Mouse (Mus musculus) ES-E14 (cell line): Measurements from ENCODE around the gene Amhr2.

Experiments
- CHD2 ChIP-seq: IDR thresholded peaks from 2 replicates; pipeline ENCODE4 v1.6.1; 2014; ENCODE audit warnings: mild to moderate bottlenecking, low read depth, low read length, inconsistent platforms
- HCFC1 ChIP-seq: IDR thresholded peaks from 2 replicates; pipeline ENCODE4 v1.6.1; 2012; ENCODE audit warnings: low read length, inconsistent platforms, borderline replicate concordance; ENCODE audit not compliant: insufficient read depth
- MAFK ChIP-seq: IDR thresholded peaks from 2 replicates; pipeline ENCODE4 v1.6.1; 2014; ENCODE audit warnings: mild to moderate bottlenecking, low read depth, low read length, inconsistent platforms; ENCODE audit not compliant: insufficient read depth
- ZC3H11A ChIP-seq: IDR thresholded peaks from 2 replicates; pipeline ENCODE4 v1.6.1; 2012; ENCODE audit warnings: low read depth, mild to moderate bottlenecking, inconsistent platforms, low read length, borderline replicate concordance
- ZNF384 ChIP-seq: IDR thresholded peaks from 2 replicates; pipeline ENCODE4 v1.6.1; 2012; ENCODE audit warnings: low read depth, low read length, inconsistent platforms

GRCm38 (mm10) chr15:102468675-102469370 lies 23.7 kb downstream of the Amhr2 start:
- TF ChIP-seq HCFC1 (no peak), MAFK (no peak), ZNF384 (no peak), ZC3H11A (no peak), CHD2 (no peak)
